Mouse (Mus musculus) retina, postnatal 1 day (tissue): ENCODE data around the gene Cngb1.

Experiments used
- DNase-seq: peaks from one replicate; pipeline ENCODE4 v3.0.0-alpha.2; 2012

Cngb1 gene

GRCm38 (mm10) chr8:95323201-95323600 lies 16.8 kb upstream of the Cngb1 start:
- no peak for DNase-seq

GRCm38 (mm10) chr8:95320224-95321139 lies 14.1 kb upstream of the Cngb1 start:
- DNase-seq, result peak; percentile 69

DNA sequence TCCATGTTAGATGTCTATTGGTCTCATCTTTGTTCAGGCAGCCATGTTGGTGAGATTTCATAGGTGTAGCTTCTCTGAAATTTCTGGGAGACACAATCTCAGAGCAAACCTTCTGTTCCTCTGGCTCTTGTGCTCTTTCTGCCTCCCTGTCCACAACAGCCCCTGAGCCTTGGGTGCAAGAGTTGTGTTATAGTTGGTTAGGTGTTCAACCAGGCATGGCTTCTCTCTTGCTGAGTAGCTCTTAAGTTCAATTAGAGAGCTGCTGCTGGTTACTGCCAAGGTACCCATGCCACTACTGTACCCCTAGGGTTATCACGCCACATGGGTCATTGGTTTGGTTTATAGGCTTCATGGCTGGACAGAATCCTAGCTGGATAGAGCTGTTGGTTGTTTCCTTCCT lies 9.0 kb upstream of the Cngb1 start:
- no peak for DNase-seq

DNA sequence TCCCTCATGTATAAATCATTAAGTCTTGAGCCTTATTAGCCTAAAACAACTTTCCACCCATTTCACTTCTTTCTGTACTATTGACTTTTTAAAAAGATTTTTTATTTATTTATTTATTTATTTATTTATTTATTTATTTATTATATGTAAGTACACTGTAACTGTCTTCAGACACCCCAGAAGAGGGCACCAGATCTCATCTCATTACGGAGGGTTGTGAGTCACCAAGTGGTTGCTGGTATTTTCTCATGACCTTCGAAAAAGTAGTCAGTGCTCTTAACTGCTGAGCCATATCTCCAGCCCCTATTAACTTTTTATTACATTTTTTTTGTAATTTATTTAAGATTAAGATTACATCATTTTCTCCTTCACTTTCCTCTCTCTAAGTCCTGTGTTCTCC lies 8.3 kb upstream of the Cngb1 start:
- DNase-seq, result no peak

GRCm38 (mm10) chr8:95313857-95314256 lies 7.5 kb upstream of the Cngb1 start:
- no peak for DNase-seq

DNA sequence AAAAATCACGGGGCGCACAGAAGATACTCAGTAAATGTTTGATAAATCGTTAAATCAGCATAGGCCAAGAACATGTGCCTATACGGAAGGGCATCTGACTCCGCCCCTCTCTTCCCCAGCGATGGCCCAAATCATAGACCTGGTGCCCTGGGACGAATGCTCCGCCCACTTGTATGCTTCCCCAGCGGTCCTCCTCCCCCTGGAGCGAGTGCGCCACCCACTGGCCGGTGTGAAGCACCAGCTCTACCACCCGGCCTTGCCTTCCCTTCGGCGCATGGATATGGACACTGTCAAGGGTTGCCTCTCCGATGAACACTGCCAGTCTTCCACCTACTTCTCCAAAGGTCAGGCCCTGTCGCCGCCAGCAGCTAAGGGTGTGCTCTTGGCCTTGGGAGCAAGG lies 6.5 kb upstream of the Cngb1 start:
- DNase-seq, result peak; percentile 24

DNA sequence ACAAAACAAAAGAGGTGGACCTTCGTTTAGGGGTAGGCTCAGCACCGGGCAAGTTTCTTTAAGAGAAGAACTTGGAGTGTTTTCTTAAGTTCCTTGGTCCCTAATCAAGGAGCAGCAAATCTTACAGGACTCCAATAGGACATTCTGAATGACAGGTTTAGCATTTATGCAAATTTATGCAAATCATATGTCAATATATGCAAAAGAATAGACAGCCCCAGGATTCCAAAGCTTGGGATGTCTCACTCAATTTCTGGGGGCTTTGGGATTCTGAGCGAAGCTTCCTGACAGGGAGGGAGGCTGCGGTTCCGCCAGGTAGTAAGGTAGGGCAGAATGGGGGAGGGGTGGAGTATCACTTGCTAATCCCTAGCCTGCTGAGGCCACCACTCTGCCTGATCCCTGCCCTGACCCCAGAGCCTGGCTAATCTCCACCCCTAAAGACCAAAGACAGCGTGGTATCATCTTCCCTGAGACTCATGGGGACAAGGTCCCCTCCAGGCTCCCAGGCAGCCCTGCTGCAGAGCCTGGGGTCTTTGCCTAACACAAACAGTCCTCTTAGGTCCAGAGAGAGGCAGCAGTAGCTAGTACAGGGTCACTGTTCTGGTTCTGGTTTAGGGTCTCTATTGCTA lies 4.1 kb upstream of the Cngb1 start, which contains the start of gene Tepp:
TSS of gene Tepp (plus strand) at position 225 of the 629 bp plus-strand sequence.
- peak; percentile 55 for DNase-seq

- DNase-seq, result no peak
Measured at GRCm38 (mm10) chr8:95305526-95305925, 859 bp downstream of the Cngb1 start.

DNA sequence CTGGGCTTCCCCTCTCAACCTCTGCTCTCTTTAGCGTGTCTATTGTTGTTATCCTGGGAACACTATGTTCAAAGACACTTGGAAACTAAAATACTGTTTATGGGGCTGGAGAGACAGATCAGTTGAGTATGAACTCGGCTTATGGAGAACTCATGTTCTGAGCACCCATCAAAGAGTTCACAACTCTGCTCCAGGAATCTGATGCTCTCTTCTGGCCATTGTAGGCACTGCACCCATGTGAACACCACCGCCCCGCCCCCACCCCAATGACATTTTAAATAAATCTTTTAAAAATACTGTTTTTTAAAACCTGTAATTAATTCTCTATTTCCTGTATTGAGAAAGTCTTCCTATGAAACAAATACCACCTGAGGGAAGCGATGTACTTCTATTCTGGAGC lies 4.0 kb downstream of the Cngb1 start:
- peak; percentile 55 for DNase-seq

DNA sequence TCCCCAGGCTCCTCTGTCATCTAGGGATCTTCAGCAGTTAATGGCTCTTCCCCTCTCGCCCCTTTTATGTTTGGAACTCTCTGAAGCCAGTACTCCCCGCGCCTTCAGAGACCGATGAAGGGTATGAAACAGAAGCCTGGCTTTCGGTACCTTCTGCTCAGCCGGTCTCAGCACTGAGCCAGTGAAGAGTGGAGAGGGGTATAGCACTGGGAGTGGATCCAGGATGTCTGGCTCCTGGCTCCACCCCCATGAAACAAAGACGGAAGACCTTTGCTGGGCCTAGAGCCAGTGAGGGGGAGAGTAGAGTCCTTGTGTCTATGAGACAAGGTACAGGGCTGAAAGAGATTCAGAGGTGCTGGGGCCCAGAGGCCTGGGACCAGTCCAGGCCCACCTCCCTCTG lies 12.5 kb downstream of the Cngb1 start:
- no peak for DNase-seq

GRCm38 (mm10) chr8:95293172-95293571 lies 13.2 kb downstream of the Cngb1 start:
- DNase-seq, result no peak

GRCm38 (mm10) chr8:95289066-95289650 lies 17.2 kb downstream of the Cngb1 start:
- no peak for DNase-seq

- peak; percentile 40 for DNase-seq
Measured at GRCm38 (mm10) chr8:95281493-95281892, 24.9 kb downstream of the Cngb1 start.

GRCm38 (mm10) chr8:95272871-95273270 lies 33.5 kb downstream of the Cngb1 start:
- no peak for DNase-seq

DNA sequence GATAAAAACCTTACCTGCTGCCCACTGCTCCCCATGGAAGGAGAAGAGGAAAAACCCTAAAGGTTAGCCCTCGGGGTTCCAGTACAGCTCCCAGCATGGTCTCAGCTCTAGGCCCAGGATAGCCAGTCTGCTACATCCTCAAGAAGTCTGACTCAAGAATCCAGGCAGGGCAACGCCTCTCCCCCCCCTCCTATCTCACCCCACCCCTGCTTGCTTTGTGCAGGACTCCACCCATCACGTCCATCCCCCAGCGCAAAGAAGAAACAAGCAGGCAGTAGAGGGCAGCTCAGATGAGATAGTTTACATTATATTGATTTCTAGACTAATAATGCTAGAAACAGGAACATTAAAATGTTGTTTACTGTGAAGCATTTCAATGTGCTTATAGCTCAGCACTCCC lies 34.5 kb downstream of the Cngb1 start:
- DNase-seq, result no peak

GRCm38 (mm10) chr8:95270501-95270900 lies 35.9 kb downstream of the Cngb1 start:
- peak; percentile 21 for DNase-seq

DNA sequence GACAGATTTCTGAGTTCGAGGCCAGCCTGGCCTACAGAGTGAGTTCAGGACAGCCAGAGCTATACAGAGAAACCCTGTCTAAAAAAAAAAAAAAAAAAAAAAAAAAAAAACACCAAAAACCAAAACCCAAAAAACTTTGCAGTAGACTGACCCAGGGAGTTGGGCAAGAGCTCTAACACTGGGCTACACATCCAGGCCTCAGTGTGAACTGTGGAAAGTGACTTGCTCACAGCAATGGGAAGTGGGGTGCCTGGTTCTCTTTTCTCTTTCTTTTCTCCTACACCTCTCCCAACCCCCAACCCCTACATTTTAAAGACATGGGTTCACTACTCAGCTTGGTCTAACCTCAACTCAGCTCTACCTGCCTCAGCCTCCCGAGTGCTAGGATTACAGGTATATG lies 44.2 kb downstream of the Cngb1 start:
- DNase-seq, result no peak

DNA sequence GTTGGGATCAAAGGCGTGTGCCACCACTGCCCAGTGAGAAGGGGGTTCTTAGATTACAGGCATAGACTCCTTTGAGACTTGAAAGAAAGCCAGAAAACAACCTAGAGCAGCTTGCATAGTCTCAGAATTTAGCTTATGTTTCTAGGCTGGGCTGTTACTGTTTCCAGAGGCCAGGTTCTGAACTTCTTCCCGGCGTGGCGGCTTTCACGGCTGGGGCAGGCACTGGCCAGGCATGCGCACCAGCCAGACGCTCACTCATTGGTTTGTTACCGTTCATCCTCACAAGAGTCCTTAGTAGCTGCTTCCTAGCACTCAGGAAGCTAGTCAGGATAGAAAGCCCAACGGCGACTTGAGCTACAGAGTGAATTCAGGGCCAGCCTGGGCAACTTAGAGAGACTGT lies 50.8 kb downstream of the Cngb1 start:
- no peak for DNase-seq

- peak; percentile 97 for DNase-seq
Measured at GRCm38 (mm10) chr8:95254564-95255434, 51.6 kb downstream of the Cngb1 start.

GRCm38 (mm10) chr8:95252056-95252455 lies 54.3 kb downstream of the Cngb1 start:
- peak; percentile 19 for DNase-seq

GRCm38 (mm10) chr8:95249847-95250246 lies 56.5 kb downstream of the Cngb1 start:
- DNase-seq, result peak; percentile 33

GRCm38 (mm10) chr8:95247277-95247676 lies 59.1 kb downstream of the Cngb1 start:
- DNase-seq, result no peak

DNA sequence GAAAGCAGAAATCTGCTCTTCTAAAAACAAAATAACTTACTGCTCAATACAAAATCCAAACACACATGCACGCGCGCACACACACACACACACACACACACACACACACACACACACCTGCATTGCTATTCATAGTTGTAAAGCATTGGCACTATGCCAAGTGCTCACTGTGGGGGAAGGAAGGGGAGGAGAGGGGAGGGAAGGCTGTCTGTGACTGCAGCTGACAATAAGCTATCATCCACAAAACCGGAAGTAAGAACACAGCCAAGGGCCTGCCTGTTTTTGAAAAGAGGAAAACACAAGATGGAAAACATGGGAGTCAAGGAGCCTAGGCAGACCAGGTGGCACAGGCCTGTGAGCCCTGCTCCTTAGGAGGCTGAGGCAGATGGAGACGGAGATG lies 61.2 kb downstream of the Cngb1 start:
- peak; percentile 75 for DNase-seq
